Mouse (Mus musculus): ENCODE results near the gene Fkbpl. TPM values are rescaled to one million over a fixed set of nuclear protein-coding genes. Genes with fewer than 3 reads are reported as not detected.

Gene Fkbpl
- polyA plus RNA-seq, 1 experiment from 2014 or later = 18.8 TPM

DNA sequence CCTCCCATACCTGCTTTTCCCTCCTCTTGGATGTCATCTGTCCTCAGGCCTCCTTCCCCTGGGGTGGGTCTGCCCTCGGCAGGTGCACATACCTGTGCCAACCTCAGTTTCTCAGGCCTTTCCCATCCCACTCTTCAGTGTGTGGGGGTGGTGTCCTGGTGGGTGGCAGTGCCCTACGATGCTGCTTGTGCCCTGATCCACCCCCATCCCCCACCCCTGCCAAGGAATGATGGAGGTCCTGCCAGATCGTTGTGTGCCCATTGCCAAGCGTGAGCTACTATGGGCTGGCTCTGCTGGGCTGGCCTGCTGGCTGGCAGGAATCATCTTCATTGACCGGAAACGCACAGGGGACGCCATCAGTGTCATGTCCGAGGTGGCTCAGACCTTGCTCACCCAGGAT lies 33.5 kb upstream of the Fkbpl start:
- 93% methylated on average over 8 of the region's 8 CpGs for WGBS
- Histone ChIP-seq H3K4me3 (no peak overlapping the region), H3K27me3 (no peaks in the 10 kb centered on the region), H3K9ac (no peak overlapping the region), H3K9me3 (no peaks in the 10 kb centered on the region), H3K4me1 (peaks cover 26% of the 10 kb centered on the region), H3K4me2 (replicated peaks) (no peak overlapping the region), H3K27ac (no peak overlapping the region), H3K36me3 (peaks cover 69% of the 10 kb centered on the region)
- ATAC-seq (ENCODE audit: low FRiP score, low read depth) = no peak

GRCm38 (mm10) chr17:34613054-34613645 lies 31.4 kb upstream of the Fkbpl start:
- no peak for ATAC-seq (ENCODE audit: low FRiP score, low read depth)
- WGBS = 86% methylated on average over 10 of the region's 11 CpGs
- Histone ChIP-seq H3K27ac (no peak overlapping the region), H3K27me3 (no peaks in the 10 kb centered on the region), H3K4me2 (replicated peaks) (no peak overlapping the region), H3K9me3 (no peaks in the 10 kb centered on the region), H3K9ac (no peak overlapping the region), H3K4me1 (peaks cover 8% of the 10 kb centered on the region; the same call in 1 of the 2 replicates), H3K36me3 (peaks cover 78% of the 10 kb centered on the region), H3K4me3 (no peak overlapping the region)

- Histone ChIP-seq H3K36me3 (peaks cover 83% of the 10 kb centered on the region), H3K4me3 (no peak overlapping the region), H3K9me3 (no peaks in the 10 kb centered on the region), H3K9ac (no peak overlapping the region), H3K27ac (no peak overlapping the region), H3K4me2 (replicated peaks) (no peak overlapping the region), H3K27me3 (no peaks in the 10 kb centered on the region), H3K4me1 (peaks cover 1% of the 10 kb centered on the region; the same call in 1 of the 2 replicates)
- 93% methylated on average over 10 of the region's 10 CpGs for WGBS
- no peak for ATAC-seq (ENCODE audit: low FRiP score, low read depth)
These were observed 30.7 kb upstream of the Fkbpl start for GRCm38 (mm10) chr17:34613830-34614229.

- H3K36me3 ChIP-seq = peaks cover 89% of the 10 kb centered on the region
- no peaks in the 10 kb centered on the region for H3K27me3 ChIP-seq
- ATAC-seq (ENCODE audit: low FRiP score, low read depth) = no peak
- H3K4me2 ChIP-seq (replicated peaks) = no peak within 1 kb of the TSS
- no peaks in the 10 kb centered on the region for H3K4me1 ChIP-seq
- no peak within 1 kb of the TSS; the same call in 1 of the 2 replicates for H3K27ac ChIP-seq
- H3K4me3 ChIP-seq = no peak within 1 kb of the TSS
- H3K9me3 ChIP-seq = no peaks in the 10 kb centered on the region
- H3K9ac ChIP-seq = no peak within 1 kb of the TSS
- 79% methylated on average over 6 of the region's 6 CpGs for WGBS
These were observed 28.7 kb upstream of the Fkbpl start, which contains the start of gene Egfl8 for GRCm38 (mm10) chr17:34615871-34616270. Gene Egfl8, minus strand, starts transcription at chr17:34615971.

DNA sequence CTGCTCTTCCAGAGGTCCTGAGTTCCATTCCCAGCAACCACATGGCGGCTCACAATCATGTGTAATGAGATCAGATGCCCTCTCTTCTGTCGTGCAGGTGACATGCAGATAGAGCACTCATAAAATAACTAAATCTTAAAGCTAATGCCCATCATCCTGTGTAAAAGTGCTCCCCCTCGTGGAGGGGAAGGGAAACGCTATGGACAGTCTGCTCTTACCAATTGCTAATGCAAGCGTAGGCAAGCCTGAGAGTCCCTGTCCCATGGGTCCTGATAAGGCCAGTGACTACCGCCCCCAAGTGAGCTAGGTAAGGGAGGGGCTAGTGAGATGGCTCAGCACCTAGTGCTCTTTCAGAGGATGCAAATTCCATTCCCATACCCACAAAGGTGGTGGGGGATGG lies 25.6 kb upstream of the Fkbpl start:
- no peak overlapping the region for H3K27ac ChIP-seq
- H3K9me3 ChIP-seq = no peaks in the 10 kb centered on the region
- no peaks in the 10 kb centered on the region for H3K4me1 ChIP-seq
- H3K36me3 ChIP-seq = peaks cover 87% of the 10 kb centered on the region
- WGBS = 25% methylated on average over 6 of the region's 6 CpGs
- H3K9ac ChIP-seq = no peak overlapping the region
- no peak overlapping the region for H3K4me2 ChIP-seq (replicated peaks)
- H3K27me3 ChIP-seq = no peaks in the 10 kb centered on the region
- H3K4me3 ChIP-seq = no peak overlapping the region
- peak; percentile 7; the same call in 1 of the 2 replicates for ATAC-seq (ENCODE audit: low FRiP score, low read depth)

DNA sequence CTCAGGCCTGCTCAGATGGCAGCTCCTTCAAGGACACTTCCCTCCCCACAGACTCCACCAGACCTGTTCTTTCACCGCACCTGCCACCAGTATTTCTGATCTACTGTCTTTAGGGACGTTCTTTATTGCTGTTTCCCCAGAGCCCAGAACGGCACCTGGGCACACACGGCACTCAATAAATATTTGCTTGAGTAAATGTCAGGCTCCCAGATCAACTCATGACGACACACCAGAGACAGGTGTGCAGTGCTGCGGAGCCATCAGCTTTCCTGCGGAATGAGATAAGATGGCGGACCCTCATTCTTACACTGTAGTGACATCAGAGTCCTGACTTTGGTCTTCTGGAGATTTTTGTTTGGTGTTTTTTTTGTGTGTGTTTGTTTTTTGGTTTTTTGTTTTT lies 23.6 kb upstream of the Fkbpl start:
- Histone ChIP-seq H3K27me3 (no peaks in the 10 kb centered on the region), H3K9me3 (no peaks in the 10 kb centered on the region), H3K4me2 (replicated peaks) (no peak overlapping the region), H3K4me3 (no peak overlapping the region), H3K27ac (no peak overlapping the region), H3K36me3 (peaks cover 78% of the 10 kb centered on the region), H3K4me1 (peaks cover 5% of the 10 kb centered on the region), H3K9ac (0 out of 2 replicates have a peak overlapping the region, but pooled peaks have one; percentile 19)
- no peak for ATAC-seq (ENCODE audit: low FRiP score, low read depth)
- WGBS = 81% methylated on average over 8 of the region's 8 CpGs

- ATAC-seq (ENCODE audit: low FRiP score, low read depth) = no peak
- Histone ChIP-seq H3K4me1 (peaks cover 15% of the 10 kb centered on the region), H3K9me3 (no peaks in the 10 kb centered on the region), H3K9ac (no peak overlapping the region), H3K4me3 (no peak overlapping the region), H3K36me3 (peaks cover 61% of the 10 kb centered on the region), H3K4me2 (replicated peaks) (no peak overlapping the region), H3K27me3 (no peaks in the 10 kb centered on the region), H3K27ac (no peak overlapping the region)
- WGBS = 87% methylated on average over 9 of the region's 9 CpGs
These were observed 21.4 kb upstream of the Fkbpl start for GRCm38 (mm10) chr17:34623161-34623560.

DNA sequence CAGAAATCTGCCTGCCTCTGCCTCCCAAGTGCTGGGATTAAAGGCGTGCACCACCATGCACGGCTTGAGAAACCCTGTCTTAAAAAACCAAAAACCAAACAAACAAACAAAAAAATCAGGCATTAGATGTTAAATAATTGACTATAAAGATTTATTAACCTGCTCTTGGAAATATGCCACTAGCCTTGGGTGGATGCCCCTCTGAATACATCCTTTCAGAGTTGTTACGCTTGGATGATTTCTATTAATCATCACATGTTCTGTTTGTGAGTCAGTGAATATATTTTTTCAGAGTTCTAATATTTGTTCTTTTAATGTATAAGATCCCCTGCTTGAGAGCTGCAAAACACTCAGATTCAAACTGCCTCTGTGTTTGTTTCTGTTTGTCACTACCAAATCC lies 19.6 kb upstream of the Fkbpl start:
- peaks cover 46% of the 10 kb centered on the region for H3K36me3 ChIP-seq
- H3K9ac ChIP-seq = no peak overlapping the region
- no peak for ATAC-seq (ENCODE audit: low FRiP score, low read depth)
- no peak overlapping the region for H3K27ac ChIP-seq
- H3K4me1 ChIP-seq = peaks cover 33% of the 10 kb centered on the region
- H3K9me3 ChIP-seq = no peaks in the 10 kb centered on the region
- H3K4me3 ChIP-seq = no peak overlapping the region
- peaks cover 16% of the 10 kb centered on the region for H3K27me3 ChIP-seq
- 88% methylated on average over 3 of the region's 3 CpGs for WGBS
- no peak overlapping the region for H3K4me2 ChIP-seq (replicated peaks)

- peaks cover 37% of the 10 kb centered on the region for H3K36me3 ChIP-seq
- peak overlapping the region; percentile 77 for H3K9ac ChIP-seq
- ATAC-seq (ENCODE audit: low FRiP score, low read depth) = no peak
- H3K4me1 ChIP-seq = peaks cover 41% of the 10 kb centered on the region
- H3K27ac ChIP-seq = peak overlapping the region; percentile 85; the same call in 1 of the 2 replicates
- peak overlapping the region; percentile 79 for H3K4me3 ChIP-seq
- peak overlapping the region; percentile 94 for H3K4me2 ChIP-seq (replicated peaks)
- WGBS = 52% methylated on average over 16 of the region's 16 CpGs
- H3K27me3 ChIP-seq = peaks cover 28% of the 10 kb centered on the region
- H3K9me3 ChIP-seq = no peaks in the 10 kb centered on the region
These were observed 18.3 kb upstream of the Fkbpl start for GRCm38 (mm10) chr17:34626062-34626772.

DNA sequence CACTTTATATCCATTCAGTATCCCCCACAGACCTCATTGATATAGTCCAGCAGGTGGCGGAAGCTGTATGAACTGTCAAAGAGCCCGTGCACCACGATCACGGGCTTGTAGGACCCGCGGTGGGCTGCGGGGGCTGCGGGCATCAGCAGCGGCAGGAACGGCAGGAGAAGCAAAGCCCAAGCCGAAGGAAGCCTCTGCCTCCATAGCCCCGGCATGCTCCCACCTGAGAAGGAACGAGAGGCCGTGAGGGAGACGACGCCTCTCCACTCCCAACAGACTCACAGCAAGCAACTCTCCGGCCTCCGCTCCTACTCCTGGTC lies 17.8 kb upstream of the Fkbpl start:
- peaks cover 32% of the 10 kb centered on the region for H3K36me3 ChIP-seq
- peak overlapping the region; percentile 79 for H3K4me3 ChIP-seq
- ATAC-seq (ENCODE audit: low FRiP score, low read depth) = no peak
- peaks cover 33% of the 10 kb centered on the region for H3K27me3 ChIP-seq
- H3K9me3 ChIP-seq = no peaks in the 10 kb centered on the region
- H3K27ac ChIP-seq = peak overlapping the region; percentile 85
- under 1% methylated on average over 18 of the region's 18 CpGs for WGBS
- peaks cover 46% of the 10 kb centered on the region for H3K4me1 ChIP-seq
- peak overlapping the region; percentile 77 for H3K9ac ChIP-seq
- peak overlapping the region; percentile 94 for H3K4me2 ChIP-seq (replicated peaks)

DNA sequence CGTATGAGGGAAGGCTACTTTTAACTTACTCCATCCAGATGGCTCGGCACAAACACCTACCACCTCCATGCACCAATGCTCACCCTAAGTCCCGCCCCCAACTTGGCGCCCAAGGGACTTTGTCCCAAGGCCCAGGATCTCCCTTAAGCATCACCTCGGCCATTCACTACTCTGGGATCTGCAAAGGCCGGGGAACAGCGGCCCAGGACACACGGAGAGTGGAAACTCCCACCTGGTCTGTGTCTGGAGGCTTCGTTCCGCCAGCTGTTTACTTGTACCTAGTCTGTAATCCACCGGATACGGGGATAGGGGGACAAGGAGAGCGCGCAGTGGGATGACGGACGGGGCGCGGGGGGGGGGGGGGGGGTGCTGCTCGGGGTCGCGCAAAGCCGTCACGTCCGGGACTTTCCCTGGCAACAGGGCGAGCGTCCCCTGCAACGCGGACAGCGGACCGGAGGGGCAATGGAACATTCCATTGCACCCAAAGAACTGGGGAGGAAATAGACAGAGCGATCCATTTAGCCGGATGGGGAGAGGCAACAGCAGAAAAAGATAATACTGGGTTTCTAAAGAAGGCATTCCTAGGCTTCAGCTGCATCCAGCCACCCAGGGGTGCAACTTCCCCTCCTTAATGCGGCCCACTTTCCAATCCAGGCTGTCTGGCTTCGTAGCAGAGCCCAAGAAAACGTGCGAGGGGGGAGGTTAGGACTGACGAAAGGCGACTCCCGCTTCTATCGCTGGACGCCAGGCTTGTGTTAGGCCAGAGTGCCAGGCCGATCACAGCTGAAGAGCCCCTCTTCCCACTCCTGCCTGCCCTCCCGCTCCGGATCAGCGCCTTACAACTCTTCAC lies 17.2 kb upstream of the Fkbpl start:
- WGBS = under 1% methylated on average over 45 of the region's 45 CpGs
- peak; percentile 87 for ATAC-seq (ENCODE audit: low FRiP score, low read depth)
- Histone ChIP-seq H3K36me3 (peaks cover 26% of the 10 kb centered on the region), H3K27ac (peak overlapping the region; percentile 95), H3K9me3 (no peaks in the 10 kb centered on the region), H3K4me1 (peaks cover 52% of the 10 kb centered on the region), H3K4me3 (peak overlapping the region; percentile 79), H3K9ac (peak overlapping the region; percentile 77), H3K27me3 (peaks cover 39% of the 10 kb centered on the region), H3K4me2 (replicated peaks) (peak overlapping the region; percentile 94)
